Mouse (Mus musculus): ENCODE results near the gene Ankrd2. TPM values are rescaled to one million over a fixed set of nuclear protein-coding genes. Genes with fewer than 3 reads are reported as not detected.

Gene Ankrd2
- polyA plus RNA-seq (2014; fragmentation: Illumina TruSeq; extraction: RNeasy Lipid Tissue Mini Kit (QIAGEN cat#74804); ENCODE audit: low read depth, low replicate concordance): not detected

GRCm38 (mm10) chr19:42035456-42036248, at the start of gene Ankrd2:
Gene Ankrd2 (plus strand): TSS chr19:42036000.

DNA sequence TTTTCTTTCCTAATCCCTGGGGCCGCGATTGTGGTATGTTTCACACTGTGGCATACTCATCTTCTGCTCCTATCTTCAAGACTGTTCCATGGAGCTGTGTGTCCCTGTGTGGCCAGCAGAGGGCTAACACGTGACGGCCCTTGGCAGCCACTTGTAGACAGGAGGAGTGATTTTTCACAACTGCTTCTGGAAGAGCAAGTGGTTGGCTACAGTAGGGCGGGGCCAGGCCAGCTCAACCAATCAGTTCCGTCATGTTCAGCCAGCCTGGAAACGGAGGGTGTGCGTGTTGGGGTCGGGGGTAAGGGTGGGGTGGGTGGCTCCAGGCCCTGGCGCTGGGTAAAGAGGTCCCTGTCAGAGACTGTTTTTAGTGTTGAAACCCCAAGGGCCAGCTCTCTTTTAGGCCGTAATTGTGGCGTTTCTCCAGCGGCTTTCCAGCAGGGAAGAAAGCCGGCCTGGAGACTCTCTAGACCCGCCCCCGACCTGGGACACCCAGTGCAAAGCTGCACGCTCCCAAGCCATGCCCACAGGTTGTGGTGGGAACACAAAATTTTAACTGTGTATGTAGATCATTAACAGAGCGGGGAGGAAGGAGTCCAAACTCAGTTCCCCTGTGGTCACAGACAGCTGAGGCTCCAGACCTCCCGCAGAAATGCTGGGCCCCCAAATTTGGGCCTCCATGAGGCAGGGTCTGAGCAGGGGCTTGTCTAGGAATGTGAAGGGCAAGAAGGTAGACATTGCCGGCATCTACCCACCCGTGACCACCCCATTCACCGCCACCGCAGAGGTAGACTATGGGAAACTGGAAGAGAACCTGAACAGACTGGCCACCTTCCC, 9.7 kb downstream of the Ankrd2 start, which contains the start of gene Hoga1:
Hoga1 (plus strand) TSS at position 342 of the 834 bp plus-strand sequence.

DNA sequence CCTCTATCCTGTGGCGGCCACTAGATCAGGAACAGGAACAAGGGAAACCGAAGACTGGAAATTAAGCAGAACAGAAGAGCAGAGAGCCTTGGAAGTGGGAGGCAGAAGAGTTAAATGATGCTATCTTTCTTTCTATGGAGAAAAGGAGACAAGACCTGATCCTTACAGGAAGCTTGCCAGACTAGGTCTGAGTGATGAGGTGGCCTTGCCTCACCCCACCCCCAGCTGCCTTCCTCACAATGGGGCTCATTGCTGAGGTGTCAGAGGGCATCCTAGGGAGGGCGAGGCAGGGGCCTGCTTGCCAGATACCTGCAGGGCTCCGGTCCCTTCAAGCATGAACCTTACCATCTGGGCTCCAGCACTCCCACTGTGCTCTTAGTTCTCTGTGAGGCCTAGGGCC, 16.1 kb downstream of the Ankrd2 start, which contains the start of gene 4933411K16Rik:
4933411K16Rik (plus strand) TSS at position 301 of the 400 bp plus-strand sequence.

DNA sequence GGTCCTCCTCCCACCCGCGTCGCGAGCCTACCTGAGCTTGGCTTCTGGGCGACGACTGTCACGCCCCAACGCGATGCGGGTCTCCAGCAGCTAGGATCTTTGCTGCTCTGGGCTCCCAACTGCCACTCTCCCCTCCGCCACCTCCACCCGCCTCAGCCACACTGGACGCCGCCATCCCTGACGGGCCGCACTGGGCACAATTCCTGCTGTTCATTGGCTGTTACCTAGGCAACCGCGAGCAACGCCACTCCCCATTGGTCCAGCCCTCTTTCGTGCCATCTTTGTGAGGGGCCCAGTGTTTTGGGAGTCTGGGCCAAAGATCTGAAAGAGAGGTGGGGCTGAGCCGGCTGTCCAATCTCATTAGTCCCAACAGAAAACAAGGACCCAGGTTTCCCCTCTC, 50.4 kb downstream of the Ankrd2 start, which contains the start of gene Morn4:
Morn4 (minus strand) TSS at position 192 of the 400 bp plus-strand sequence.

DNA sequence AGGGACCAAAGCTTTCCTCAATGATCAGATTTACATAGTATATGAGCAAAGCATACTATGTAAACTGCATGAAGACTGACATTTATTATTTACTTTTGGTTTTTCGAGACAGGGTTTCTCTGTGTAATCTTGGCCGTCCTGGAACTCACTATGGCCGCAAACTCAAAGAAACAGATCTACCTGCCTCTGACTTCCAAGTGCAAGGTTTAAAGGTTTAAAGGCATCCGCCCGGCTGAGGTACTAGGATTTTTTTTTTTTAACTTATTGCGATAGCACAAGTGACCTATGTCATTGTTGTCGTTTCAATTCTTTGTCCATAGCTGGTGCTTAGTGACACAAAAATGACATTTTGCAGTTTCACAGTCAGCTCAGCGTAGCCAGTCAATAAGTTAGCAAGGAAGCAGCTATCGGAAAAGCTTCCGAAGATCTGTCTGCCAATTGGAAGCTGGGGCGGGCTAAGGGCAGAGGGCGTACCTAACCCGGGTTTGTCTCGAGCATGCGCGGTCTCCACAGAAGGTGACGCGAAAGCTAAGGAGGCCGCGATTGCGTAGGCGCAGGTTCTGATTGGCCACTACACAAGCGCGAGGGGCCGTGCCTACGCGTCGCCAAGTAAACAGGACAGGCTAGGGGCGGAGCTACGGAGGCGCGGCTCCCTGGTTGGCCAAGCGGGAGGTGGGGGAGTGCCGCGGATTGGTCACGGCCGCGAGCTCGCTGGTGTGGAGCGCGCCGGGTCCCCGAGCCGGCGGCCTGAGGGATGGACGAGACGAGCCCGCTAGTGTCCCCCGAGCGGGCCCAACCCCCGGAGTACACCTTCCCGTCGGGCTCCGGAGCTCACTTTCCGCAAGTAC, 54.2 kb downstream of the Ankrd2 start, which contains the start of gene Pi4k2a:
Pi4k2a (plus strand) TSS at position 723 of the 848 bp plus-strand sequence.

Other genes with a start within 250 kb of the Ankrd2 start
- 1.5 TPM for gene Arhgap19, start 234.0 kb upstream of the Ankrd2 start, polyA plus RNA-seq (2014; fragmentation: Illumina TruSeq; extraction: RNeasy Lipid Tissue Mini Kit (QIAGEN cat#74804); ENCODE audit: low read depth, low replicate concordance)
- gene Frat1, start 206.0 kb upstream of the Ankrd2 start, polyA plus RNA-seq (2014; fragmentation: Illumina TruSeq; extraction: RNeasy Lipid Tissue Mini Kit (QIAGEN cat#74804); ENCODE audit: low read depth, low replicate concordance): 1.6 TPM
- 1.5 TPM for gene Frat2, start 187.9 kb upstream of the Ankrd2 start, polyA plus RNA-seq (2014; fragmentation: Illumina TruSeq; extraction: RNeasy Lipid Tissue Mini Kit (QIAGEN cat#74804); ENCODE audit: low read depth, low replicate concordance)
- 0.29 TPM for gene Rrp12, start 139.8 kb upstream of the Ankrd2 start, polyA plus RNA-seq (2014; fragmentation: Illumina TruSeq; extraction: RNeasy Lipid Tissue Mini Kit (QIAGEN cat#74804); ENCODE audit: low read depth, low replicate concordance)
- 150 TPM for gene Pgam1, start 124.1 kb upstream of the Ankrd2 start, polyA plus RNA-seq (2014; fragmentation: Illumina TruSeq; extraction: RNeasy Lipid Tissue Mini Kit (QIAGEN cat#74804); ENCODE audit: low read depth, low replicate concordance)
- gene Exosc1, start 102.6 kb upstream of the Ankrd2 start, polyA plus RNA-seq (2014; fragmentation: Illumina TruSeq; extraction: RNeasy Lipid Tissue Mini Kit (QIAGEN cat#74804); ENCODE audit: low read depth, low replicate concordance): 15.5 TPM
- gene Zdhhc16, start 102.5 kb upstream of the Ankrd2 start, polyA plus RNA-seq (2014; fragmentation: Illumina TruSeq; extraction: RNeasy Lipid Tissue Mini Kit (QIAGEN cat#74804); ENCODE audit: low read depth, low replicate concordance): 15.2 TPM
- gene Mms19, start 54.8 kb upstream of the Ankrd2 start, polyA plus RNA-seq (2014; fragmentation: Illumina TruSeq; extraction: RNeasy Lipid Tissue Mini Kit (QIAGEN cat#74804); ENCODE audit: low read depth, low replicate concordance): 7.8 TPM
- gene Ubtd1, start 54.2 kb upstream of the Ankrd2 start, polyA plus RNA-seq (2014; fragmentation: Illumina TruSeq; extraction: RNeasy Lipid Tissue Mini Kit (QIAGEN cat#74804); ENCODE audit: low read depth, low replicate concordance): not detected
- 65.6 TPM for gene Hoga1, start 9.6 kb downstream of the Ankrd2 start, polyA plus RNA-seq (2014; fragmentation: Illumina TruSeq; extraction: RNeasy Lipid Tissue Mini Kit (QIAGEN cat#74804); ENCODE audit: low read depth, low replicate concordance)
- 0.66 TPM for gene 4933411K16Rik, start 16.2 kb downstream of the Ankrd2 start, polyA plus RNA-seq (2014; fragmentation: Illumina TruSeq; extraction: RNeasy Lipid Tissue Mini Kit (QIAGEN cat#74804); ENCODE audit: low read depth, low replicate concordance)
- gene Morn4, start 50.4 kb downstream of the Ankrd2 start, polyA plus RNA-seq (2014; fragmentation: Illumina TruSeq; extraction: RNeasy Lipid Tissue Mini Kit (QIAGEN cat#74804); ENCODE audit: low read depth, low replicate concordance): not detected
- gene Pi4k2a, start 54.5 kb downstream of the Ankrd2 start, polyA plus RNA-seq (2014; fragmentation: Illumina TruSeq; extraction: RNeasy Lipid Tissue Mini Kit (QIAGEN cat#74804); ENCODE audit: low read depth, low replicate concordance): 10.1 TPM
- gene Avpi1, start 93.1 kb downstream of the Ankrd2 start, polyA plus RNA-seq (2014; fragmentation: Illumina TruSeq; extraction: RNeasy Lipid Tissue Mini Kit (QIAGEN cat#74804); ENCODE audit: low read depth, low replicate concordance): 5.4 TPM
- 7.2 TPM for gene Marveld1, start 111.4 kb downstream of the Ankrd2 start, polyA plus RNA-seq (2014; fragmentation: Illumina TruSeq; extraction: RNeasy Lipid Tissue Mini Kit (QIAGEN cat#74804); ENCODE audit: low read depth, low replicate concordance)
- gene Zfyve27, start 128.0 kb downstream of the Ankrd2 start, polyA plus RNA-seq (2014; fragmentation: Illumina TruSeq; extraction: RNeasy Lipid Tissue Mini Kit (QIAGEN cat#74804); ENCODE audit: low read depth, low replicate concordance): 4.3 TPM
- not detected for gene Sfrp5, start 166.3 kb downstream of the Ankrd2 start, polyA plus RNA-seq (2014; fragmentation: Illumina TruSeq; extraction: RNeasy Lipid Tissue Mini Kit (QIAGEN cat#74804); ENCODE audit: low read depth, low replicate concordance)
- gene Golga7b, start 211.6 kb downstream of the Ankrd2 start, polyA plus RNA-seq (2014; fragmentation: Illumina TruSeq; extraction: RNeasy Lipid Tissue Mini Kit (QIAGEN cat#74804); ENCODE audit: low read depth, low replicate concordance): not detected

Data from liver, adult 10 weeks (tissue).